In the genomic region with DNA sequence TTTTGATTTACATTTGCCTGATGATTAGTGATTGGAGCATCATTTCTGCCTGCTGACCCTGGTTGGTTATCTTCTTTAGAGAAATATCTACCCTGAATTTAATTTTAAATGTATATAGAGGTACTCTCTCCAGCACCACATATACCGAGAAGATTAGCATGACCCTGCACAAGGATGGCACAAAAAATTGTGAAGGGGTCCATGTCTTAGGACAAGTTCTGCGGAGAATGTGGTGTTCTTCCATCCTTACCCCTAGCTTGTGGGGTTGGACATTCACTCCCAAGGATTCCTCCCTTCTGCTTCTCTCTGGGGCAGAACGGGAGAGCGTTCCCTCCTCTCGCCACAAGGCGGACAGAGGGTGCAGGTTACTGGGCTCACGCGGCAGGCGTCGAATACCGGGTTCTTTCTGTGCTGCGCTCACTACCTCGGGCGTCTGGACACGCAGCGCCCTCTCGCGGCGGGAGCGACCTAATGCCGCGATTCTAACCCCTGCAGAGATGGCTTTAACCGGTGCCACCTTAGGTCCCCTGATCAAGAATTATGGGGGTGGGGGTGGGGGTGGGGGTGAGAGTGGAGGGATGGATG, we compare ENCODE assay signal across 8 mouse cellular contexts.
A peak's percentile ranks its signal among the peaks of the same experiment; 100 is the strongest.
DNase-seq lines count a peak whose midpoint lies in the region; ATAC-seq and TF ChIP-seq lines count a peak whose summit lies in the region.

No protein-coding gene starts in this region.

- no peaks in the 10 kb centered on the region for H3K4me1 ChIP-seq in MEL (ENCODE audit: control insufficient read depth in 1 of 2, insufficient read depth in 2 of 2, low read length in 2 of 2)
- H3K4me1 ChIP-seq in hindbrain, embryonic 13.5 days (replicated peaks) = no peaks in the 10 kb centered on the region

- no peaks in the 10 kb centered on the region for H3K79me2 ChIP-seq in MEL (ENCODE audit: control insufficient read depth, insufficient read depth, low read length, poor library complexity)

- TF ChIP-seq EP300 in MEL (IDR thresholded peaks at IDR 0.05; ENCODE audit: low read depth in 1 of 2, low read length in 2 of 2) = no peak

- H3K4me3 ChIP-seq in MEL (ENCODE audit: control insufficient read depth in 1 of 2, insufficient read depth in 1 of 2, low read depth in 2 of 2, low read length in 2 of 2) = no peak overlapping the region
- H3K4me3 ChIP-seq in hindbrain, embryonic 13.5 days = no peak overlapping the region

- H3K4me2 ChIP-seq in hindbrain, embryonic 13.5 days = no peak overlapping the region

- H3K9ac ChIP-seq in MEL (ENCODE audit: control insufficient read depth, low read depth, low read length, poor library complexity, severe bottlenecking) = no peak overlapping the region
- no peak overlapping the region for H3K9ac ChIP-seq in hindbrain, embryonic 13.5 days

- H3K27ac ChIP-seq in MEL (ENCODE audit: control insufficient read depth, low read depth, low read length) = no peak overlapping the region
- no peak overlapping the region for H3K27ac ChIP-seq in hindbrain, embryonic 13.5 days

- TF ChIP-seq RAD21 in MEL (IDR thresholded peaks at IDR 0.05; ENCODE audit: low read depth, low read length) = peak; percentile 63

- H3K27me3 ChIP-seq in MEL (ENCODE audit: control insufficient read depth in 1 of 2, insufficient read depth in 2 of 2, low read length in 2 of 2) = no peaks in the 10 kb centered on the region; a peak in 1 of 4 replicates
- no peaks in the 10 kb centered on the region for H3K27me3 ChIP-seq in hindbrain, embryonic 13.5 days

- peak; percentile 43; the same call in 1 of the 2 replicates for ATAC-seq in hindbrain, embryonic 13.5 days (ENCODE audit: low FRiP score)

- TF ChIP-seq CTCF in MEL (IDR thresholded peaks at IDR 0.05 in 2 of 3, conservative IDR thresholded peaks at IDR 0.05 in 1 of 3; ENCODE audit: control insufficient read depth in 1 of 3, insufficient read depth in 1 of 3, low read depth in 2 of 3, low read length in 3 of 3, poor library complexity in 1 of 3, severe bottlenecking in 1 of 3) = peak; percentile 56 to 87 (median 85)

- DNase-seq in MEL (ENCODE audit: low read depth, low spot score) = peak; percentile 75
- peak; percentile 41 for DNase-seq in cerebellum, adult 9-10 months
- DNase-seq in frontal cortex, postnatal 10 days (ENCODE audit: low spot score in 2 of 2) = peak; percentile 47 to 58
- DNase-seq in layer of hippocampus, postnatal 14 days (ENCODE audit: low spot score in 2 of 2) = peak; percentile 57 to 65
- peak; percentile 80 for DNase-seq in lung, postnatal 14 days
- peak; percentile 59 for DNase-seq in retina, adult 2 months (ENCODE audit: low read depth, low spot score)
- peak; percentile 92 for DNase-seq in thymus, postnatal 14 days

- WGBS in hindbrain, embryonic 13.5 days = 6% methylated on average over 23 of the region's 23 CpGs

- H3K36me3 ChIP-seq in MEL (ENCODE audit: control insufficient read depth in 1 of 2, insufficient read depth in 2 of 2, low read length in 2 of 2) = no peaks in the 10 kb centered on the region
- no peaks in the 10 kb centered on the region for H3K36me3 ChIP-seq in hindbrain, embryonic 13.5 days

- TF ChIP-seq POLR2A in MEL (IDR thresholded peaks at IDR 0.05; ENCODE audit: control insufficient read depth in 1 of 2, insufficient read depth in 1 of 2, low read depth in 1 of 2, low read length in 2 of 2, poor library complexity in 1 of 2) = no peak

- no peaks in the 10 kb centered on the region for H3K9me3 ChIP-seq in MEL (replicated peaks; ENCODE audit: insufficient read depth, low read length)
- H3K9me3 ChIP-seq in hindbrain, embryonic 13.5 days = no peaks in the 10 kb centered on the region

TF ChIP-seq in MEL, 35 proteins besides CTCF, POLR2A, EP300 and RAD21:
- TF ChIP-seq SMC3 (IDR thresholded peaks at IDR 0.05; ENCODE audit: low read depth, low read length) (peak; percentile 62), MXI1 (IDR thresholded peaks at IDR 0.05; ENCODE audit: low read depth, low read length) (no peak), TBP (IDR thresholded peaks at IDR 0.05; ENCODE audit: low read depth, low read length) (no peak), BHLHE40 (IDR thresholded peaks at IDR 0.05; ENCODE audit: borderline replicate concordance, low read depth, low read length) (no peak), ZC3H11A (IDR thresholded peaks at IDR 0.05; ENCODE audit: low read depth, low read length) (peak; percentile 47; the same call in 1 of the 2 replicates), MAX (IDR thresholded peaks at IDR 0.05; ENCODE audit: low read length) (peak; percentile 76)

Comparison
In these comparisons a context has a peak if more than half of its experiments do, and no peak if none do; other contexts are left out.
1. DNase-seq: peak in every context shown above with its lines; median percentile 92 in thymus, postnatal 14 days; 80 in lung, postnatal 14 days; 75 in MEL; 61 in layer of hippocampus, postnatal 14 days; 59 in retina, adult 2 months; 52 in frontal cortex, postnatal 10 days; 41 in cerebellum, adult 9-10 months.